Mouse (Mus musculus): ENCODE results near the gene Hnrnpa1. TPM values are rescaled to one million over a fixed set of nuclear protein-coding genes. Genes with fewer than 3 reads are reported as not detected.

Hnrnpa1 gene
- polyA plus RNA-seq, 1 experiment from 2014 or later = 1,035 TPM

DNA sequence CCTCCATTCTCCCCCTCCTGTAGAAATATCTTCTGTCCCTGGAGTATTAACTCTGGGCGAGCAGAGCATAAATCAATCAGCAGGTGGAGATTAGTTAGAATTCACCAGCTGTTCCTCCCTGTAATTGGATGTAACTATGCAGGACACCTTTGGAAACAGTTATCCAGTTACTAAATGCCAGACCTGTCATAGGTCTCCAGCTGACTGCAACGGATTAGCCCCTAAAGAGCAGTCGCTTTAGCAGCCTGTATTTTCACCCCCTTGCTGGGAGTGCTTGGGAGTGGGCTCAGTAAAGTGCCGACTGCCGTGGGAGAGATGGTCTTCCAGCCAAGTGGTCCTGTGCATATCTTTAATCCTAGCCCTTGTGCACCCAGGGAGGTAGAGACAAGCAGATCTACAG lies 49.4 kb downstream of the Hnrnpa1 start:
- 57% methylated on average over 5 of the region's 5 CpGs for WGBS
- Histone ChIP-seq H3K9me3 (ENCODE audit: low read depth, low read length) (no peaks in the 10 kb centered on the region; the same call in 1 of the 2 replicates), H3K9ac (no peak overlapping the region), H3K4me1 (ENCODE audit: insufficient read depth) (peaks cover 8% of the 10 kb centered on the region), H3K4me2 (no peak overlapping the region), H3K27me3 (ENCODE audit: insufficient read depth, low read length) (no peaks in the 10 kb centered on the region), H3K4me3 (ENCODE audit: low read depth, low read length) (no peak overlapping the region), H3K27ac (ENCODE audit: low read depth) (no peak overlapping the region), H3K36me3 (ENCODE audit: insufficient read depth) (peaks cover 57% of the 10 kb centered on the region)
- TF ChIP-seq CTCF (IDR thresholded peaks at IDR 0.05; ENCODE audit: low read depth) = no peak
- ATAC-seq (ENCODE audit: insufficient read depth) = no peak
- no peak for DNase-seq

DNA sequence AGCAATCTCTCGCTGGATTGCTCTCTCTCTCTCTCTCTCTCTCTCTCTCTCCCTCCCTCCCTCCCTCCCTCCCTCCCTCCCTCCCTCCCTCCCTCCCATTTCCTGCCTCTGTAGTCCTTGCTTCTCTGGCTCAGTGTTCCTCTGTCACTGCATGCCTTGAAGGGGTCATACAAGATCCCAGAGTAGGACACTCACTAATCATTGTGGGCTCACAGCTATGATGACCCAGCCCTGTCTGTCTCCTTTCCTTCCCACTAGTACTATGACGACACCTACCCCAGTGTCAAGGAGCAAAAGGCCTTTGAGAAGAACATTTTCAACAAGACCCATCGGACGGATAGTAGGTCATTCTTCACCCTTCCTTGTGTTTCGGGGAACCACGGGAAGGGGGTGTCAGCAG lies 50.2 kb downstream of the Hnrnpa1 start:
- no peak overlapping the region for H3K27ac ChIP-seq (ENCODE audit: low read depth)
- no peaks in the 10 kb centered on the region; the same call in 1 of the 2 replicates for H3K9me3 ChIP-seq (ENCODE audit: low read depth, low read length)
- peaks cover 60% of the 10 kb centered on the region for H3K36me3 ChIP-seq (ENCODE audit: insufficient read depth)
- no peak overlapping the region for H3K4me2 ChIP-seq
- WGBS = 70% methylated on average over 6 of the region's 6 CpGs
- H3K4me3 ChIP-seq (ENCODE audit: low read depth, low read length) = no peak overlapping the region
- peaks cover 9% of the 10 kb centered on the region for H3K4me1 ChIP-seq (ENCODE audit: insufficient read depth)
- no peaks in the 10 kb centered on the region for H3K27me3 ChIP-seq (ENCODE audit: insufficient read depth, low read length)
- no peak for TF ChIP-seq CTCF (IDR thresholded peaks at IDR 0.05; ENCODE audit: low read depth)
- no peak overlapping the region for H3K9ac ChIP-seq
- ATAC-seq (ENCODE audit: insufficient read depth) (no peak), DNase-seq (no peak)

DNA sequence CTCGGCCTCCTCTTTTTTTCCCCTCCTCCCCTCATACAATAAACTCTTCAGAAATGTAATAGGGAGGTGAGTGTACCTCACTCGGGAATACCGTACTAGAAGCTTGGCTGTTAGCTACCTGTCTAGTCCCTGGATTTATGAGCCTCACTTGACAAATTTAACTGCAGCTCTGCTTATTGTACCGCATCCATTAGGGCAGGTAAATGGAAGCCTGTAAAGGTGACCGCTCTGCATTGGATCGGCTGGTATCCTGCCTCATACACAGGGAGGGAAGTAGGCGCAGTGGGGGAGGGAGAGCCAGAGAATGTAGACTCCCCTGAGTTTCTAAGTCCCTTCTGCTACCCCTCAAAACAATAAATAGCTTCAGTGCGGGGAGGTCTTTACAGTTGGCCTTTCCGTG lies 50.6 kb downstream of the Hnrnpa1 start:
- Histone ChIP-seq H3K9me3 (ENCODE audit: low read depth, low read length) (no peaks in the 10 kb centered on the region; the same call in 1 of the 2 replicates), H3K27ac (ENCODE audit: low read depth) (no peak overlapping the region), H3K4me1 (ENCODE audit: insufficient read depth) (peaks cover 8% of the 10 kb centered on the region), H3K36me3 (ENCODE audit: insufficient read depth) (peaks cover 65% of the 10 kb centered on the region), H3K4me2 (no peak overlapping the region), H3K9ac (no peak overlapping the region), H3K27me3 (ENCODE audit: insufficient read depth, low read length) (no peaks in the 10 kb centered on the region), H3K4me3 (ENCODE audit: low read depth, low read length) (no peak overlapping the region)
- ATAC-seq (ENCODE audit: insufficient read depth) (no peak), DNase-seq (no peak)
- 92% methylated on average over 9 of the region's 9 CpGs for WGBS
- TF ChIP-seq CTCF (IDR thresholded peaks at IDR 0.05; ENCODE audit: low read depth) = no peak

DNA sequence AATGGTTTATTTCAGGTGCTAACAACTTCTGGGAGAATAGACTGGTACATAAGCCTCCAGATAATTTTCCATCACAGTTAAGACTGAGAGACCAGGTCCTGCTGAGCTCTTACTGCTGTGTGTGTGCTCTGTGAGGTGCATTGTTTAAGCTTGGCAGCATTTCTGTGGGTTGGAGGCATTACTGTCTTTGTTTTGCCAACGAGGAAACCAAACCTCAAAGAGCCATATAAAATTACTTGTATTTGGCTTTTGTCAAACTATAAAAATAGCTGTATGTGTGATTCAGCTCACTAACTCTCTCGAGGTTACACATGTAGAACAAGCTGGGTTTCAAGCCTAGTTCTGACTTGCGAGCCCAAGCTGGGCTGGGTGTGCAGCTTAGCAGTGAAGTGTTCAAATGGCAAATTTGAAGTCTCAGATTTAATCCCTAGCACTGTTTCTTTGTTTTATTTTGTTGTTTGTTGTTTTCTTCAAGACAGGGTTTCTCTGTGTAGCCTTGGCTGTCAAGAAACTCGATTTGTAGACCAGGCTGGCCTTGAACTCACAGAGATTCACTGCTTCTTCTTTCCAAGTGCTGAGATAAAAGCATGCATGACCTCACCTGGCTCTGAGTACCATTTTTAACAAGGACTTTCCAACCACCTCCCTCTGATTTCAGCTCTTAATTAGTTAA lies 52.6 kb downstream of the Hnrnpa1 start:
- Histone ChIP-seq H3K4me2 (no peak overlapping the region), H3K9ac (no peak overlapping the region), H3K9me3 (ENCODE audit: low read depth, low read length) (no peaks in the 10 kb centered on the region; the same call in 1 of the 2 replicates), H3K27ac (ENCODE audit: low read depth) (no peak overlapping the region), H3K27me3 (ENCODE audit: insufficient read depth, low read length) (no peaks in the 10 kb centered on the region), H3K4me1 (ENCODE audit: insufficient read depth) (peaks cover 4% of the 10 kb centered on the region; the same call in 1 of the 2 replicates), H3K4me3 (ENCODE audit: low read depth, low read length) (no peak overlapping the region), H3K36me3 (ENCODE audit: insufficient read depth) (peaks cover 71% of the 10 kb centered on the region)
- WGBS = 89% methylated on average over 4 of the region's 4 CpGs
- no peak for ATAC-seq (ENCODE audit: insufficient read depth)
- TF ChIP-seq CTCF (IDR thresholded peaks at IDR 0.05; ENCODE audit: low read depth) = no peak
- no peak for DNase-seq

DNA sequence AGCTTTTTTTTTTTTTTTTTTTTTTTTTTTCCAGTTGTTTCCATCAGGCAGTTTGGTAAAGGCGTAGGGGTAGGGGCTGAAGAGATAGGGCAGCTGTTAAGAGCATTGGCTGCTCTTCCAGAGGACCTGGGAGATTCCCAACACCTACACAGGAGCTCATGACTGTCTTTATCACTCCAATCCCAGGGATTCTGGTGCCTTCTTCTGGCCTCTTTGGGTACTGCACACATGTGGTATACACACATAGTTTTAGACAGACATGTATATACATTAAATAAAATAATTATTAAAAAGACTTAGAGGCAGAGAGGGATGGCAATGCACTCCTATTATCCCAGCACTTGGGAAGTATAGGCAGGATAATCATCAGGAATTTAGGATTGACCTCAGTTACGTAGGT lies 53.1 kb downstream of the Hnrnpa1 start:
- 91% methylated on average over 2 of the region's 2 CpGs for WGBS
- peaks cover 4% of the 10 kb centered on the region; the same call in 1 of the 2 replicates for H3K4me1 ChIP-seq (ENCODE audit: insufficient read depth)
- no peak overlapping the region for H3K4me3 ChIP-seq (ENCODE audit: low read depth, low read length)
- no peaks in the 10 kb centered on the region; the same call in 1 of the 2 replicates for H3K9me3 ChIP-seq (ENCODE audit: low read depth, low read length)
- no peak for DNase-seq
- peaks cover 77% of the 10 kb centered on the region for H3K36me3 ChIP-seq (ENCODE audit: insufficient read depth)
- no peak overlapping the region; the same call in 1 of the 2 replicates for H3K27ac ChIP-seq (ENCODE audit: low read depth)
- no peak overlapping the region for H3K4me2 ChIP-seq
- H3K27me3 ChIP-seq (ENCODE audit: insufficient read depth, low read length) = no peaks in the 10 kb centered on the region
- ATAC-seq (ENCODE audit: insufficient read depth) = no peak
- peak; percentile 24; the same call in 1 of the 2 replicates for TF ChIP-seq CTCF (IDR thresholded peaks at IDR 0.05; ENCODE audit: low read depth)
- no peak overlapping the region for H3K9ac ChIP-seq

DNA sequence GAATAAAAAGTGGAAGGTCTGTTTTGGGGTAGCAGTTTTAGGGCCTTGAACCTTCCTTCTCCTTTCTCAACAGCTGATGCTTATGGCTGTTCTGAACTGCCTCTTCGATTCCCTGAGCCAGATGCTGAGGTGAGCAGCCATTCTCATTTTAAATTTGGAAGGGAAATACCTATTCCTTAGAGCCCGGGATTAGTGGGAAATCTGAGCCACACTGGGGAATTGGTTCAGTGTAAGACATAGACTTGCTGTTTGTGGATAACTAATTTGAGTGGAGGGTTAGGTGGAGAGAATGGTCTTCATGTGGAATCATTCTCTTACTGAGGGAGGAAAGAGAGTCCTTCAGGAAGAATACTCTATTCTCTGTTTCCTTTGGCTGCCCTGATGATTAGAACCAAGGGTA lies 54.4 kb downstream of the Hnrnpa1 start:
- H3K4me1 ChIP-seq (ENCODE audit: insufficient read depth) = peaks cover 9% of the 10 kb centered on the region
- H3K4me3 ChIP-seq (ENCODE audit: low read depth, low read length) = no peak overlapping the region
- peaks cover 73% of the 10 kb centered on the region for H3K36me3 ChIP-seq (ENCODE audit: insufficient read depth)
- TF ChIP-seq CTCF (IDR thresholded peaks at IDR 0.05; ENCODE audit: low read depth) = no peak
- H3K9me3 ChIP-seq (ENCODE audit: low read depth, low read length) = no peaks in the 10 kb centered on the region; the same call in 1 of the 2 replicates
- H3K27ac ChIP-seq (ENCODE audit: low read depth) = no peak overlapping the region
- H3K27me3 ChIP-seq (ENCODE audit: insufficient read depth, low read length) = no peaks in the 10 kb centered on the region
- ATAC-seq (ENCODE audit: insufficient read depth) (no peak), DNase-seq (no peak)
- WGBS = 83% methylated on average over 2 of the region's 2 CpGs
- H3K9ac ChIP-seq = no peak overlapping the region
- H3K4me2 ChIP-seq = no peak overlapping the region

DNA sequence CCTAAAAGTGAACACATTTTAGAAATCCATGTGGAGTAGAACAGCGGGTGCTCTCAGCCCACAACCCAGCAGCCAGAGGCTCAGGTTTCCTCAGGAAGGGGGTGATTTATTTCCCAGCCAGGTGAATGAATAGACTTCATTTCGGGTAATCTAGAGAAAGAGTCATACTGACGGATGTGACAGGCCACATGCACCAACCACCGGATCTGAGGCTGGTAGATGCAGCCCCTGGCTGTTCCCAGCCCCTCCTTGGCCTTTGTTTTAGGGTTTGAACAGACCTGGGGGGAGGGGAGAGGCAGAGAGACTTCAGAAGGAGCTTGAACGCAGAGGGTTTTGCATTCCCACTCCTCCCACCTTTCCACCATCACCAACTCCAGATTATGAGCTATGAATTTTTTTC lies 55.6 kb downstream of the Hnrnpa1 start:
- DNase-seq = no peak
- no peak for TF ChIP-seq CTCF (IDR thresholded peaks at IDR 0.05; ENCODE audit: low read depth)
- no peak for ATAC-seq (ENCODE audit: insufficient read depth)
- peaks cover 19% of the 10 kb centered on the region for H3K4me1 ChIP-seq (ENCODE audit: insufficient read depth)
- no peaks in the 10 kb centered on the region; the same call in 1 of the 2 replicates for H3K9me3 ChIP-seq (ENCODE audit: low read depth, low read length)
- no peak overlapping the region for H3K4me2 ChIP-seq
- H3K27ac ChIP-seq (ENCODE audit: low read depth) = peak overlapping the region; percentile 84
- H3K9ac ChIP-seq = no peak overlapping the region
- no peaks in the 10 kb centered on the region for H3K27me3 ChIP-seq (ENCODE audit: insufficient read depth, low read length)
- WGBS = 26% methylated on average over 5 of the region's 5 CpGs
- H3K36me3 ChIP-seq (ENCODE audit: insufficient read depth) = peaks cover 64% of the 10 kb centered on the region
- H3K4me3 ChIP-seq (ENCODE audit: low read depth, low read length) = no peak overlapping the region

MicroRNAs within 50 kb of the gene (microRNA counts, 519-probe panel; counts per million panel counts)
- 3,542 counts per million, percentile 73 among the panel's probes with 10 or more counts for microRNA mmu-miR-148b

Small RNA genes lying within 50 kb of the gene (microRNA-seq; reads per million reads assigned to microRNA genes)
- 483 reads per million, percentile 66 among the genes with 10 or more reads in this experiment for gene Mir148b (ENCODE audit: borderline number of aligned reads)

Other genes starting within 250 kb of the Hnrnpa1 start
- not detected in 2 replicates for gene Hoxc8, start 249.8 kb upstream of the Hnrnpa1 start, polyA plus RNA-seq (2014; fragmentation: Nextera tagmentation; extraction: Ambion mirVana)
- not detected in 2 replicates for gene Hoxc6, start 242.2 kb upstream of the Hnrnpa1 start, polyA plus RNA-seq (2014; fragmentation: Nextera tagmentation; extraction: Ambion mirVana)
- gene Hoxc4, start 221.5 kb upstream of the Hnrnpa1 start, polyA plus RNA-seq (2014; fragmentation: Nextera tagmentation; extraction: Ambion mirVana) = 1.5 and 2.1 TPM in 2 replicates
- 18.0 and 18.1 TPM in 2 replicates for gene Smug1, start 73.3 kb upstream of the Hnrnpa1 start, polyA plus RNA-seq (2014; fragmentation: Nextera tagmentation; extraction: Ambion mirVana)
- gene Cbx5, start 616 bp upstream of the Hnrnpa1 start, polyA plus RNA-seq (2014; fragmentation: Nextera tagmentation; extraction: Ambion mirVana) = 144 and 151 TPM in 2 replicates
- 3.9 TPM in 2 replicates for gene Nfe2, start 18.0 kb downstream of the Hnrnpa1 start, polyA plus RNA-seq (2014; fragmentation: Nextera tagmentation; extraction: Ambion mirVana)
- gene Copz1, start 32.3 kb downstream of the Hnrnpa1 start, polyA plus RNA-seq (2014; fragmentation: Nextera tagmentation; extraction: Ambion mirVana) = 304 and 306 TPM in 2 replicates
- 0.61 TPM in 1 of 2 replicates, not detected in the other for gene Gpr84, start 70.2 kb downstream of the Hnrnpa1 start, polyA plus RNA-seq (2014; fragmentation: Nextera tagmentation; extraction: Ambion mirVana)
- gene Zfp385a, start 99.7 kb downstream of the Hnrnpa1 start, polyA plus RNA-seq (2014; fragmentation: Nextera tagmentation; extraction: Ambion mirVana) = 11.8 and 12.0 TPM in 2 replicates
- gene Itga5, start 126.3 kb downstream of the Hnrnpa1 start, polyA plus RNA-seq (2014; fragmentation: Nextera tagmentation; extraction: Ambion mirVana) = 46.7 and 47.7 TPM in 2 replicates
- not detected in 2 replicates for gene Gtsf1, start 190.0 kb downstream of the Hnrnpa1 start, polyA plus RNA-seq (2014; fragmentation: Nextera tagmentation; extraction: Ambion mirVana)
- not detected in 2 replicates for gene Gtsf2, start 208.0 kb downstream of the Hnrnpa1 start, polyA plus RNA-seq (2014; fragmentation: Nextera tagmentation; extraction: Ambion mirVana)
- 2.6 and 2.8 TPM in 2 replicates for gene Nckap1l, start 213.4 kb downstream of the Hnrnpa1 start, polyA plus RNA-seq (2014; fragmentation: Nextera tagmentation; extraction: Ambion mirVana)